Mouse (Mus musculus) naive thymus-derived CD4-positive, alpha-beta T cell, adult 2 months (primary cell): Measurements from ENCODE around the gene Olfr773.
"Not testable (repeated sequence)": the region's sequence is repeated elsewhere in the genome, so short reads cannot be mapped to it uniquely, and the experiment has no call there.

Experiments
- DNase-seq: peaks from one replicate; pipeline ENCODE4 v3.0.0-alpha.2; 2011; ENCODE audit warnings: low read depth

Gene Olfr773

DNA sequence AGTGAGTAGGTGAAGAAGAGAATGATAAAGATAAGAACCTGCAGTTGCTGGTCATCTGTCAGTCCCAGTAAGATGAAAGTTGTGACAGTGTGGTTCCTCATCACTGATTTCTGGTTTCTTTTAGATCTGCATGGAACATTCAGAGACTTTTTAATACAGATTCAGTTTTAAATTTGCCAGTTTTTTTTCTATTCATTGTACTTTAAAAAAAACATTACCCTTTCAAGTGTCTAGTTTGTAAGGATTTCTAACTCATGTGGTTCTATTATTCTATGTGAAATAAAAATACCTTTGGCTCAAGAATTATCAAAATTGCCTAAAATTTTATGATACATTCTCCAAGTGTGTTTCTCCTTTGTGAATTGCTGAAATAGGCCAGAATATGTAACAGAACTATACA, at the start of gene Olfr773:
Gene Olfr773 (minus strand): TSS at position 101 of the 400 bp plus-strand sequence.
- not testable (repeated sequence) for DNase-seq

DNA sequence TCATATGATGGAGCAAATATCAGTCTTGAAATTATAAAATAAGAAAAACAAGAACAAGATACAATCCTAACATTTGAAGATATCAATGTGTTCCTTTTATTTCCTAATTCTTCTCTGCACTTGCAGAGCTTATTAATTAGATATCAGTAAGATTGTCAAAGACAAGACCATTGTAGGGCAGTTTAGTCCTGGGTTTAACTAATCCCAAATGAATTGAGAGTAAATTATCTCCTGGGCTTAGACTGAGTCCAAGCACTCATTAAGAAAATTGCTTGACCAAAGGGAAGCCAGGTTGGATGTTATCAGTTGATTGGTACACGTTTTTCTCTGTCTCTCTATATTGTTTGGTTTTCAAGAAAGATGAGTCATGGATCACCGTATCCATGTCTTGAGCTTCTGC, 48.7 kb upstream of the Olfr773 start, which contains the start of gene Olfr774:
Gene Olfr774 (plus strand): TSS at position 301 of the 400 bp plus-strand sequence.
- DNase-seq, result no peak

DNA sequence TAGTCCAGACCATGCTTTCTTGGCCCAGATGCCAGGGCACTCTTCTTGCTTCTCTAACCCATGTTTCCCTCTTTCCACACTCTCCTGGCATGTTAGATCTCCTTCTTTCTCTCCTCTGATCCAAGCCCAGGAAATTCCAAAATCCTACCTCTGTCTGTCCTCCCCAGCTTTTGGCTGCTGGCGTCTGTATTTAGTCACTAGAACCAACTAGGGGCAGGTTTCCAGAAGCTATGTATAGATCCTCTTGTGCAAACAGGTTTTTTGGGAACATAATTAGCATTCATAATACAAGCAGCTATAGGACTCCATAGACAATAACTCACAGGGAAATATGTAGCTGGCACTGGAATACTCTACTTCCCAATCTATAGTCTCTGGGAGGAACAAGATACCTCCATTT, 43.5 kb upstream of the Olfr773 start:
- DNase-seq, result no peak

DNA sequence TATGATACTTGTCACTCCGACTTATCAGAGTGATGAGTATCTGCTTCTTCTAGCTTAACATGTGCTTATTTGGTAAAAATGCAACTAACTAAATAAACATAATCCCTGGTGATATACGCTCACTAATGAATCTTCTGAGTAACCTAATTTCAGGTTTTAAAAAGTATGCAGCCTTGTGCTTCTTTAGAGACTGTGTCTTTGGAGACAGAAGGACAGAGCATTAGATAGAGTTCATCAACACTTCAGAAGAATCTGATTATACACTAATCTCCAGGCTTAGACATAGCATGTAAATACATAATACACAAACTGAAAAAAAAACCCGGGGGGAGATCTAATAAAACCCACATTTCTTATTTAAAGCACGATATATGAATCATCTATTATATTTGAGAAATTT, 9.4 kb downstream of the Olfr773 start, which contains the start of gene Olfr772:
Gene Olfr772 (minus strand): TSS at position 101 of the 400 bp plus-strand sequence.
- DNase-seq, result not testable (repeated sequence)

DNA sequence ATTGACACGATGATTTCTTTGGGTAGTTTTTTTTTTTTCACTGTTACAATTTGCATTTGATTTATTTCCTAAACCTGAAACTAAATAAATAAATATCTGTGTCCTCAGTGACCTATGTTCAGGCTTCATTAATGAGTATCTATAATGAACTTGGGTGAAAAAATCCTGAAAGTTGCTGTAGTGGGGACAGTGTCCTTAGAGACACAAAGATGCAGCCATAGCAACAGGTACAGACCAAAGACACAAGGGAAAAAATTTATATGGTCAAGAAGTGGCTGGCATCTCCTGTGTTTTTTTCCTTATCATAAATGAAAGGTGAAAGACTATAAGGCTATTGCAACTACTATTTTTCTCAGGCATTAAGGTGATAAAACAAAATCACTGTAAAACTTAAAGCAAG, 22.6 kb downstream of the Olfr773 start, which contains the start of gene Olfr771:
Gene Olfr771 (minus strand): TSS at position 101 of the 400 bp plus-strand sequence.
- DNase-seq, result no peak

DNA sequence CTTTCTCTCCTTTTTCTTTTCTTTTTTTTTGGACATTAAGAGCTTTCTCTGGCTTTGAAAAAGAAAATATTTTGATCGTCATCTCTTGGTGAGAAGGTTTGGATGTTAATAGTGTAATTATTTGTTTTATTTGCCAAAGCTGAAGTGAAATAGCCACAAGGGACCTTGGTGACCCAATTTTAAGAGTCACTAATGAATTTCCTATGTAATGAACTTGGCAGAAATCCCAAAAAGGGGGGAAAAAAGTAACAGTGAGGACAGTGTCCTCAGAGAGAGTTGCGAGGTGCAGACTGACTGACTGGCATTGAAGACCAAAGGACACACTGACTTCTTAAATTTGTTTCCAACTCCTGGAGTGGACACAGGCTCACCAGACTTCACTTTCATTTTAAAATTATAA, 48.3 kb downstream of the Olfr773 start, which contains the start of gene Olfr770:
Gene Olfr770 (minus strand): TSS at position 101 of the 400 bp plus-strand sequence.
- no peak for DNase-seq
